Mouse (Mus musculus): ENCODE measurements around the gene Foxr1. TPM values are rescaled to one million over a fixed set of nuclear protein-coding genes. Genes with fewer than 3 reads are reported as not detected.

The Foxr1 gene
- polyA plus RNA-seq, 1 experiment from 2014 or later: not detected

GRCm38 (mm10) chr9:44473184-44473583 is 32.2 kb upstream of the Foxr1 start:
- no peaks in the 10 kb centered on the region for H3K9me3 ChIP-seq (replicated peaks; ENCODE audit: control insufficient read depth, low read length)
- no peak for DNase-seq (ENCODE audit: low spot score)
- H3K4me3 ChIP-seq (ENCODE audit: low read depth, low read length): no peak overlapping the region
- 70% methylated on average over 3 of the region's 3 CpGs for WGBS
- no peak for ATAC-seq (replicated peaks; ENCODE audit: insufficient number of reproducible peaks, low FRiP score, low TSS enrichment, low read depth)
- no peak overlapping the region for H3K9ac ChIP-seq (replicated peaks; ENCODE audit: low read length)
- H3K27ac ChIP-seq (replicated peaks; ENCODE audit: low read depth, low read length): no peak overlapping the region
- H3K4me1 ChIP-seq (ENCODE audit: control insufficient read depth, insufficient read depth, low read length): no peaks in the 10 kb centered on the region
- no peak overlapping the region for H3K4me2 ChIP-seq (ENCODE audit: low read depth, low read length)
- H3K27me3 ChIP-seq (ENCODE audit: control insufficient read depth, insufficient read depth, low read length): no peaks in the 10 kb centered on the region
- no peaks in the 10 kb centered on the region for H3K36me3 ChIP-seq (replicated peaks; ENCODE audit: control insufficient read depth, insufficient read depth, low read depth, low read length)

DNA sequence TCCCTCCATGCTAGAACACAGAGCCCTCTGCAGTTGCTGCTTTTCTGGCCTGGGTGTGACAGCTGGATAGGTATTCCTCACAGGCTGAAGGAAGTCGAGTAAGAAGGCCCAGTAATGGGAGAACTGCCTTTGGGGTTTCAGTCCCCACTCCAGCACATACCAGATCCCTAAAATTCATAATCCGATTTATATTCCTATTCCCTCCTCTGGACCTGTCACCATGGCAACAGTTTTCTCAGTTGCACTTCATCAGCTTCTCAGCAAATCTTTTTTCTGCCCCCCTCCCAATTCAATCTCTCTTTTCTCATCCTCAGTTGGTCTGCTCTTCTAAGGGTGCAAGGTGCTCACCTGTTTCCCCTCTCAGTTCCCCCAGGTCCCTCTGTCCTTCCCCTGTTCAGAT is 27.9 kb upstream of the Foxr1 start:
- no peak for DNase-seq (ENCODE audit: low spot score)
- 61% methylated on average over 2 of the region's 2 CpGs for WGBS
- no peaks in the 10 kb centered on the region for H3K36me3 ChIP-seq (replicated peaks; ENCODE audit: control insufficient read depth, insufficient read depth, low read depth, low read length)

DNA sequence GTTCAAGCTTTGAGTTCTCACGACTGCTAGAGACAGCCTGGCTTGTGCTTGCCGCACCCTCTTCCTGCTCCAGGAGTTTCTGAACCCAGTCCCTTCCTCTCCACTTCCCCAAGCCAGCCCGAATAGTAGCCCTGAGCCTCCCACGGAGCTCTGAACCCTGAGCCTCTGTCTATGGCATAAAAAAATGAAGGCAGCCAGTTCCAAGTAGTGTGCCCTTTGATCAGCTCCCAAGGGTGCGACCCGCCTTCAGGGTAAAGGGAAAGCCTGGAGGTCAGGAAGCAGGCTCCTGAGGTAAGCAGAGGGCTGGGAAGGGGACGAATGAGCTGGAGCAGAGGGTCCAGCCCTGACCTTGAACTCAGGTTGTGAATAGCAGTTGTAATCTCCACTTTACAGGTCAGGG is 27.3 kb upstream of the Foxr1 start:
- Histone ChIP-seq H3K9me3 (replicated peaks; ENCODE audit: control insufficient read depth, low read length) (no peaks in the 10 kb centered on the region), H3K36me3 (replicated peaks; ENCODE audit: control insufficient read depth, insufficient read depth, low read depth, low read length) (no peaks in the 10 kb centered on the region), H3K4me1 (ENCODE audit: control insufficient read depth, insufficient read depth, low read length) (no peaks in the 10 kb centered on the region), H3K9ac (replicated peaks; ENCODE audit: low read length) (no peak overlapping the region), H3K27ac (replicated peaks; ENCODE audit: low read depth, low read length) (no peak overlapping the region), H3K4me2 (ENCODE audit: low read depth, low read length) (no peak overlapping the region), H3K4me3 (ENCODE audit: low read depth, low read length) (no peak overlapping the region), H3K27me3 (ENCODE audit: control insufficient read depth, insufficient read depth, low read length) (no peaks in the 10 kb centered on the region)
- WGBS: 51% methylated on average over 7 of the region's 7 CpGs
- ATAC-seq (replicated peaks; ENCODE audit: insufficient number of reproducible peaks, low FRiP score, low TSS enrichment, low read depth) (no peak), DNase-seq (ENCODE audit: low spot score) (no peak)

More for the DNA sequence above, 27.9 kb upstream of the Foxr1 start:
- Histone ChIP-seq H3K9ac (replicated peaks; ENCODE audit: low read length) (no peak overlapping the region), H3K4me1 (ENCODE audit: control insufficient read depth, insufficient read depth, low read length) (no peaks in the 10 kb centered on the region), H3K27ac (replicated peaks; ENCODE audit: low read depth, low read length) (no peak overlapping the region), H3K27me3 (ENCODE audit: control insufficient read depth, insufficient read depth, low read length) (no peaks in the 10 kb centered on the region), H3K9me3 (replicated peaks; ENCODE audit: control insufficient read depth, low read length) (no peaks in the 10 kb centered on the region), H3K4me3 (ENCODE audit: low read depth, low read length) (no peak overlapping the region), H3K4me2 (ENCODE audit: low read depth, low read length) (no peak overlapping the region)
- ATAC-seq (replicated peaks; ENCODE audit: insufficient number of reproducible peaks, low FRiP score, low TSS enrichment, low read depth): no peak

GRCm38 (mm10) chr9:44461950-44462349 is 21.0 kb upstream of the Foxr1 start:
- no peak overlapping the region for H3K4me2 ChIP-seq (ENCODE audit: low read depth, low read length)
- H3K9ac ChIP-seq (replicated peaks; ENCODE audit: low read length): no peak overlapping the region
- peaks cover 2% of the 10 kb centered on the region; the same call in 1 of the 2 replicates for H3K4me1 ChIP-seq (ENCODE audit: control insufficient read depth, insufficient read depth, low read length)
- no peaks in the 10 kb centered on the region for H3K9me3 ChIP-seq (replicated peaks; ENCODE audit: control insufficient read depth, low read length)
- WGBS: 89% methylated on average over 5 of the region's 5 CpGs
- no peaks in the 10 kb centered on the region for H3K27me3 ChIP-seq (ENCODE audit: control insufficient read depth, insufficient read depth, low read length)
- H3K4me3 ChIP-seq (ENCODE audit: low read depth, low read length): no peak overlapping the region
- DNase-seq (ENCODE audit: low spot score) (no peak), ATAC-seq (replicated peaks; ENCODE audit: insufficient number of reproducible peaks, low FRiP score, low TSS enrichment, low read depth) (no peak)
- no peak overlapping the region for H3K27ac ChIP-seq (replicated peaks; ENCODE audit: low read depth, low read length)
- no peaks in the 10 kb centered on the region for H3K36me3 ChIP-seq (replicated peaks; ENCODE audit: control insufficient read depth, insufficient read depth, low read depth, low read length)

DNA sequence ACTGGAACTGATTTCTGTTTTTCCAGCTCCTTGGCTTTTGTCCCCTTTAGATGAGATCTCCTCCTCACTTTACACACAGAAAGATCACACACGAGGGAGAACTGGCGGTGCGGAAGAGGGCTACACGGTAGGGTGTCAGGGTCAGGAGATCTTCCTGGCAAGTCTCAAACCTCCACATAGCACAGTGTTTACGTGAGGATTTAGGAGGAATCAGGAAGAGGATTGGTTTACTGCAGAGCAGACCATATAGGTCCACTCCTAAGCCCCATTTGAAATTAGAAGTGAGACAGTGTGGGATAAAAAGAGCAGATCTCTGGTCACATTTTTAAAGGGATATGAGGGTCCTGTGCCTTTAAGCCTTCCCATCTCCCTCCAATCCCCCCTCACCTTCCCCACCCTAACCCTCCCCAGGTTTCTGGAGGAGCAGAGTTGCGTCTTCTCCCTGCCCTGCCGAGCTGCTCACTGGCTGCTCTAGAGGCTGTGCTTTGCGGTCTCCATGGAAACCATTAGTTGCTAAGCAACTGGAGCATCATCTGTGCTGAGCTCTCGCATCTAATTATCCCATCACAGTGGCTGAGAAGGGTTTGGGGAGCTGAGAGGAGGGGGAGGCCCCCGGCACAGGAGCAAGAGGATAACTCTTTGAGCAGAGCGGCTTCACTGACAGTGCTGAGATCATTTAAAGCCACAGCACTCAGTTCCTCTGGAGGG is 16.3 kb upstream of the Foxr1 start:
- Histone ChIP-seq H3K4me3 (ENCODE audit: low read depth, low read length) (no peak overlapping the region), H3K4me2 (ENCODE audit: low read depth, low read length) (peak overlapping the region; percentile 5; the same call in 1 of the 2 replicates), H3K9ac (replicated peaks; ENCODE audit: low read length) (no peak overlapping the region), H3K9me3 (replicated peaks; ENCODE audit: control insufficient read depth, low read length) (no peaks in the 10 kb centered on the region), H3K36me3 (replicated peaks; ENCODE audit: control insufficient read depth, insufficient read depth, low read depth, low read length) (no peaks in the 10 kb centered on the region), H3K27ac (replicated peaks; ENCODE audit: low read depth, low read length) (no peak overlapping the region), H3K4me1 (ENCODE audit: control insufficient read depth, insufficient read depth, low read length) (peaks cover 7% of the 10 kb centered on the region; the same call in 1 of the 2 replicates), H3K27me3 (ENCODE audit: control insufficient read depth, insufficient read depth, low read length) (no peaks in the 10 kb centered on the region; the same call in 1 of the 2 replicates)
- DNase-seq (ENCODE audit: low spot score) (peak; percentile 94), ATAC-seq (replicated peaks; ENCODE audit: insufficient number of reproducible peaks, low FRiP score, low TSS enrichment, low read depth) (peak; percentile 89)
- 7% methylated on average over 11 of the region's 11 CpGs for WGBS

DNA sequence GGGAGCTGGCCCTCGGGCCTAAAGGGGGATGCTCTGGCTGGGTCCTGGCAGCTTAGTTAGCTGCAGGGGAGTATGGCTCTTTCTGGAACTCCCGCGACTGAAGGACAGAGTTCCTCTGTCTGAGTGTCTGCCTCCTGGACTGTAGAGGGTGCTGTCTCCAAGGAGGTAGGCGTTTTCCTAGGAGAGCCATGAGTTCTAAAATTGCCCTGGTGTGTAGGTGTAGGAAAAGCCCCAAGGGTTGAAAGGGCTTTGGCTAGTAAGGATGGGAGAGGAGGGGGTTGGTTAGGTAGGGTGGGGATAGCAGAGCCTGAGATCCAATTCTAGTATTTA is 13.9 kb upstream of the Foxr1 start, which contains the start of gene Upk2:
Gene Upk2 (minus strand): TSS at position 86 of the 330 bp plus-strand sequence.
- H3K4me3 ChIP-seq (ENCODE audit: low read depth, low read length): no peak within 1 kb of the TSS
- no peaks in the 10 kb centered on the region for H3K9me3 ChIP-seq (replicated peaks; ENCODE audit: control insufficient read depth, low read length)
- no peaks in the 10 kb centered on the region for H3K36me3 ChIP-seq (replicated peaks; ENCODE audit: control insufficient read depth, insufficient read depth, low read depth, low read length)
- no peak within 1 kb of the TSS for H3K27ac ChIP-seq (replicated peaks; ENCODE audit: low read depth, low read length)
- 11% methylated on average over 4 of the region's 4 CpGs for WGBS
- H3K27me3 ChIP-seq (ENCODE audit: control insufficient read depth, insufficient read depth, low read length): no peaks in the 10 kb centered on the region; the same call in 1 of the 2 replicates
- ATAC-seq (replicated peaks; ENCODE audit: insufficient number of reproducible peaks, low FRiP score, low TSS enrichment, low read depth) (no peak), DNase-seq (ENCODE audit: low spot score) (no peak)
- H3K4me1 ChIP-seq (ENCODE audit: control insufficient read depth, insufficient read depth, low read length): peaks cover 7% of the 10 kb centered on the region; the same call in 1 of the 2 replicates
- no peak within 1 kb of the TSS for H3K9ac ChIP-seq (replicated peaks; ENCODE audit: low read length)
- H3K4me2 ChIP-seq (ENCODE audit: low read depth, low read length): no peak within 1 kb of the TSS

GRCm38 (mm10) chr9:44454132-44454890 is 13.4 kb upstream of the Foxr1 start:
- Histone ChIP-seq H3K27ac (replicated peaks; ENCODE audit: low read depth, low read length) (no peak overlapping the region), H3K4me2 (ENCODE audit: low read depth, low read length) (no peak overlapping the region)
- peak; percentile 89 for DNase-seq (ENCODE audit: low spot score)

DNA sequence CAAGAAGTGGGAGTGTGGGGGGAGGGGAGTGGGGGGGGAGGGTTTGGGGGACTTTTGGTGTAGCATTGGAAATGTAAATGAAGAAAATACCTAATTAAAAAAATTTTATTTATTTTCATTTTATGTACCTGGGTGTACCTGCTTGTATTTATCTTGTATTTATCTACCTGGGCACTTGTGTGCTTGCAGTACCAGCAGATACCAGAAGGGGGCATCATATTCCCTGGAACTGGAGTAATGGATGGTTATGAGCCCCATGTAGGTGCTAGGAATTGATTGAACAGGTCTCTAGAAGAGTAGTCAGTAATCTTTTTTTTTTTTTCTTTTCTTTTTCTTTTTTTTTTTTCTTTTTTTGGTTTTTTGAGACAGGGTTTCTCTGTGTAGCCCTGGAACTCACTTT is 9.5 kb upstream of the Foxr1 start:
- no peak overlapping the region for H3K4me3 ChIP-seq (ENCODE audit: low read depth, low read length)
- no peaks in the 10 kb centered on the region; the same call in 1 of the 2 replicates for H3K27me3 ChIP-seq (ENCODE audit: control insufficient read depth, insufficient read depth, low read length)
- H3K4me2 ChIP-seq (ENCODE audit: low read depth, low read length): no peak overlapping the region
- H3K36me3 ChIP-seq (replicated peaks; ENCODE audit: control insufficient read depth, insufficient read depth, low read depth, low read length): no peaks in the 10 kb centered on the region
- no peak for DNase-seq (ENCODE audit: low spot score)
- no peak for ATAC-seq (replicated peaks; ENCODE audit: insufficient number of reproducible peaks, low FRiP score, low TSS enrichment, low read depth)
- H3K4me1 ChIP-seq (ENCODE audit: control insufficient read depth, insufficient read depth, low read length): peaks cover 5% of the 10 kb centered on the region; the same call in 1 of the 2 replicates
- H3K27ac ChIP-seq (replicated peaks; ENCODE audit: low read depth, low read length): no peak overlapping the region
- H3K9me3 ChIP-seq (replicated peaks; ENCODE audit: control insufficient read depth, low read length): no peaks in the 10 kb centered on the region
- H3K9ac ChIP-seq (replicated peaks; ENCODE audit: low read length): no peak overlapping the region

More at GRCm38 (mm10) chr9:44454132-44454890, 13.4 kb upstream of the Foxr1 start:
- WGBS: 5% methylated on average over 14 of the region's 14 CpGs
- peaks cover 7% of the 10 kb centered on the region; the same call in 1 of the 2 replicates for H3K4me1 ChIP-seq (ENCODE audit: control insufficient read depth, insufficient read depth, low read length)
- no peak overlapping the region for H3K4me3 ChIP-seq (ENCODE audit: low read depth, low read length)
- no peaks in the 10 kb centered on the region for H3K36me3 ChIP-seq (replicated peaks; ENCODE audit: control insufficient read depth, insufficient read depth, low read depth, low read length)
- no peak overlapping the region for H3K9ac ChIP-seq (replicated peaks; ENCODE audit: low read length)
- H3K27me3 ChIP-seq (ENCODE audit: control insufficient read depth, insufficient read depth, low read length): no peaks in the 10 kb centered on the region; the same call in 1 of the 2 replicates
- ATAC-seq (replicated peaks; ENCODE audit: insufficient number of reproducible peaks, low FRiP score, low TSS enrichment, low read depth): peak; percentile 77
- no peaks in the 10 kb centered on the region for H3K9me3 ChIP-seq (replicated peaks; ENCODE audit: control insufficient read depth, low read length)
